Mouse (Mus musculus) midbrain, embryonic 10.5 days (tissue): ENCODE measurements at regions not wholly inside any gene's neighbourhood (a gene's known extent, or its start where the extent isn't known, plus 50 kb on each side); places are given as distances from the start of the nearest gene placed in this dataset.

Source experiments
- DNase-seq: peaks from one replicate; pipeline ENCODE4 v3.0.0-alpha.2; 2017; ENCODE audit warnings: low spot score
- H3K27ac ChIP-seq: fragments of 300-500 bp; sonication (generic); replicated peaks from 2 replicates; pipeline ENCODE4 v1.5.1; 2016; ENCODE audit warnings: mild to moderate bottlenecking
- H3K27me3 ChIP-seq: fragments of 300-500 bp; sonication (generic); 2 replicates; pipeline ENCODE4 v1.6.1; 2016; ENCODE audit warnings: low read depth, mild to moderate bottlenecking; ENCODE audit not compliant: poor library complexity, severe bottlenecking
- H3K36me3 ChIP-seq: fragments of 300-500 bp; sonication (generic); 2 replicates; pipeline ENCODE4 v1.6.1; 2016; ENCODE audit warnings: mild to moderate bottlenecking, moderate library complexity
- H3K4me1 ChIP-seq: fragments of 300-500 bp; sonication (generic); 2 replicates; pipeline ENCODE4 v1.6.1; 2016
- H3K4me3 ChIP-seq: fragments of 300-500 bp; sonication (generic); 2 replicates; pipeline ENCODE4 v1.5.1; 2016; ENCODE audit warnings: mild to moderate bottlenecking, moderate library complexity
- H3K9me3 ChIP-seq: fragments of 300-500 bp; sonication (generic); replicated peaks from 2 replicates; pipeline ENCODE4 v1.6.1; 2016; ENCODE audit warnings: mild to moderate bottlenecking
- WGBS: fragments of 180-500 bp; shearing (Covaris S2); methylation state at CpG from one replicate; pipeline ENCODE4 v1.1.7; 2016; 5-methylcytosine and 5-hydroxymethylcytosine counted together

DNA sequence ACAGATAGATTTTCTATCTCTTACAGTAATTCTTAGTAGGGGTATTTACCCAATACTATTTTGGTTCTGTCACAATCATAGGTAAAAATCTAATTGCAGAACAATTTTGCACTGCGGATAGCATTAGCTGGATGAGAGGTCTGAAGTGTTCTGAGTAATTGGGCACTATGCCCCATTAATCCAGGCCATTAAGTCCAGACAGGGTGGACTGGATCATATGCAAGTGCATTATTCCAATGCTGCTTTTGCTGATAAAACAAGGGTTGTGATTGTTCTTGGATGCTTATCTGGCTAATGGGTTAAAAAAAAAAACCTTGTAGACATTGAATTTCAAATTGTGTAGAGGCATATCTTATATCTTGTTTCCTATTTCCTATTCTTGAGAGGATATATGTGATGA is 1732.6 kb upstream of the Gm6569 start:
- Histone ChIP-seq H3K4me1 (peaks cover 12% of the 10 kb centered on the region), H3K36me3 (no peaks in the 10 kb centered on the region), H3K9me3 (no peaks in the 10 kb centered on the region), H3K27ac (no peak overlapping the region), H3K27me3 (no peaks in the 10 kb centered on the region), H3K4me3 (no peak overlapping the region)
- DNase-seq, result no peak
- WGBS, result 96% methylated on average over 1 of the region's 1 CpGs

DNA sequence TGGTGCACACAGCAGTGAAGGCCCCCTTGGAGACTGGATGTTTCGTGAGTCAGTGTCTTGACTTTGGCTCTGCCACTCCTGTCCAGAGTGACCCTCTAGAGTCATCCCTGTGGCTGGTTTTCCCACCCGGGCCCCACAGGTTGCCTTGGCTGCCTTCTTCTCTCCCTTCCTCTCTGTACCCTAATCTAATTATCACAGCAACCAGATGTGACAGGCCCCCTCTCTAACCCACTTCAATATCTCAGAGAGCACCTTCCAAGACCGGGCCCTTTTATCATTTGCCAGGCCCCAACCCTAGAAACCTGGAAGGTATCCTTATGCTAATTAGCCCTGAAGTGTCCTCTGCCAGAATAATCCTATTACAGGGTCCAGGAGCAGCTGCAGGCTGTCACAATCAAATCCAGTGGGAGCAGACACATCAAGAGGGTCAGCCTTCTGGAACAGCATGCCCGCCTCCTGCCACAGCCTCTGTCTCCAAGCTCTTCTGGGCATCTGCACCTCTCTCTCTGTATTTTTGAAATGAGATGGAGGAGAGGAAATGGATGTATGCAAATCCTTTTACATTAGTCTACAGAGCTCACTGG is 1728.4 kb upstream of the Gm6569 start:
- no peaks in the 10 kb centered on the region for H3K9me3 ChIP-seq
- peak overlapping the region; percentile 33; the same call in 1 of the 2 replicates for H3K27ac ChIP-seq
- no peak overlapping the region for H3K4me3 ChIP-seq
- WGBS, result 45% methylated on average over 4 of the region's 4 CpGs
- peaks cover 12% of the 10 kb centered on the region for H3K4me1 ChIP-seq
- no peaks in the 10 kb centered on the region for H3K36me3 ChIP-seq
- no peaks in the 10 kb centered on the region for H3K27me3 ChIP-seq
- peak; percentile 37 for DNase-seq

DNA sequence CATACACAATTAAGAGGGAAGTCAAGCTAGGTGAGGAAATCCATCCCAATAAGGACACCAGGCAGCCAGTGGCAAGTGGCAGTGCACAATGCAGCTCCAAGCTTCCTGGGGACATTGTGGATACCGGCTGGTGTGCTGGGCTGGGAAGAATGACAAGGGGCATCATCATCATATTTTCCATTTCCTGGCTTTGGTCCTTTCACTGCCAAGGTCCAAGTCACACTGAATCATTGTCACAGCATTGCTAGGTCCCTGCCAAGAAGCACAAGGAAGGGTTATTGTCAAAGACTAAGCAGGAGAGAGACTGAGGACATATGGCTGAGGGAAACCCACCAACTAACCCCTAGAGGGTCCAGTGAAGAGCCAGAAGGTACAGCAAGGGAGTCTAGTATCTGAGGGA is 1723.8 kb upstream of the Gm6569 start:
- peaks cover 11% of the 10 kb centered on the region for H3K4me1 ChIP-seq
- H3K4me3 ChIP-seq, result no peak overlapping the region
- no peak for DNase-seq
- H3K36me3 ChIP-seq, result no peaks in the 10 kb centered on the region
- no peaks in the 10 kb centered on the region for H3K27me3 ChIP-seq
- no peak overlapping the region for H3K27ac ChIP-seq
- 88% methylated on average over 1 of the region's 1 CpGs for WGBS
- H3K9me3 ChIP-seq, result no peaks in the 10 kb centered on the region

DNA sequence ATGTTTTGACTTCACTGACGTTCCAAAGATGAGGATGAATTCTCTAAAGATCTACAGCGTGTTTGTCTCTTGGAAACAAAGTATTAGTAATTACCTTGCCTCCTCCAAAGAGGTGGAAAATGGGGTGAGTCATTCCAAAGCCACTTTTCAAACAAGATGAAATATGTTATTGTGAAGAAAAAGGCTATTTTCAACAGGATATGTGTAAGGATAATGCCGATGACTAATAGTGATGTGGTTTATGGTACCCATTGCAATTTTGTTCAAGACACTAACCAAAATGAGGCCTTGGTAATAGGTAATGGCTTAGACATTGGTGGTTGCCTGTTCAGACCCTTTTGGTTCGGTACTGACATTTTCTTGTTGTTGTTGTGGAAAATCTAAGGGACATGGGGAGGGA is 1717.6 kb upstream of the Gm6569 start:
- H3K36me3 ChIP-seq, result no peaks in the 10 kb centered on the region
- no peak overlapping the region for H3K4me3 ChIP-seq
- no peaks in the 10 kb centered on the region for H3K27me3 ChIP-seq
- 90% methylated on average over 4 of the region's 4 CpGs for whole genome bisulfite sequencing
- DNase-seq, result no peak
- H3K9me3 ChIP-seq, result no peaks in the 10 kb centered on the region; the same call in 1 of the 2 replicates
- H3K27ac ChIP-seq, result no peak overlapping the region
- no peaks in the 10 kb centered on the region for H3K4me1 ChIP-seq

DNA sequence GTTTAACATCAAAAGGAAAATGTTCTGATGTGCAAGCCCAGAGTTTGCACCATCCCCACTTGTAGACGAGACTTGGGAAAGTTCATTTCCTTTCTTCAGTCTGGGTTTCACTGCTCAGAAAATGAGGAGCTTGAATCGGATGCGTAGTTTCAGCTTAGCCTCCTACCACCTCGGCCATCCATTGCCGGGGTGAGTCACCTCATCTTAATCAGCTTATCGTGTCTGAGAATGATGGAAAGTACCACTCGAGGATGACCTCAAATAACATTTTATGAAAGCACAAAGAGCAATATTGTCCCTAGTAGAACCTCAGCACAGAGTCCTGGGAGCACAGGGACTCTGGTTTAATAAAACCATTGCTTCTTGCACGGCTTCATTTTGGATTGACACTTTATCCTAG is 1700.1 kb upstream of the Gm6569 start:
- H3K4me1 ChIP-seq, result no peaks in the 10 kb centered on the region
- H3K27ac ChIP-seq, result no peak overlapping the region
- no peaks in the 10 kb centered on the region for H3K27me3 ChIP-seq
- DNase-seq, result no peak
- H3K4me3 ChIP-seq, result no peak overlapping the region
- H3K36me3 ChIP-seq, result no peaks in the 10 kb centered on the region
- H3K9me3 ChIP-seq, result no peaks in the 10 kb centered on the region
- 83% methylated on average over 8 of the region's 8 CpGs for WGBS

DNA sequence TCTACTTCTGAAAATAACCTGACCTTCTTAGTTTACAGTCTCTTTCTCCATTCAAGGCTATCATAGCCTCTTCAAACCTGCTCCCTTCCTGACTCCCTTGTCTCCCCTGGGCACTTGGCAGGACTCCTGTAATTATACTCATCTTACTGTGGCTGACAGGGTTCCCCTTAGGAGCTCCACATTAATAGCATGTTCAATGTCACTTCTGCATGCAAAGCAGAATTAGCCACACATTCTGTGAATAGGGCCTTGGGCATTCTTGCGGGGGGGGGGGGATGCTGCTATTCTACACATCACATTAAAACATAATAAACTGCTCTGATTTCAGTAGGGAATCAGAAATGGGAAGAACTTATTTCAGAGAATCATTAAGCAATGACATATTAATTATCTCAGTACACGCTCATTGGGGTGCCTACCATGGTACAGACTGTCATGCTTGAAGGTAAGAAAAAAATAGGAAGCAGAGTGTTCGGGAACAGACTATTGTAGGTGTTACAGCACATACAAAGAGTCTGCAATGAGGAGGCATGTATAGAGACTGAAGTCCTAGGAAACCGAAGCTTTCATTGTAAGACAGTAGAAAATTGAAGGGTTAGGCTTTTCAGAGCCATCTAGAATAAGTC is 1698.3 kb upstream of the Gm6569 start:
- Histone ChIP-seq H3K4me1 (no peaks in the 10 kb centered on the region), H3K27ac (no peak overlapping the region), H3K27me3 (no peaks in the 10 kb centered on the region), H3K4me3 (no peak overlapping the region), H3K9me3 (no peaks in the 10 kb centered on the region), H3K36me3 (no peaks in the 10 kb centered on the region)
- no peak for DNase-seq
- WGBS, result 83% methylated on average over 4 of the region's 4 CpGs

DNA sequence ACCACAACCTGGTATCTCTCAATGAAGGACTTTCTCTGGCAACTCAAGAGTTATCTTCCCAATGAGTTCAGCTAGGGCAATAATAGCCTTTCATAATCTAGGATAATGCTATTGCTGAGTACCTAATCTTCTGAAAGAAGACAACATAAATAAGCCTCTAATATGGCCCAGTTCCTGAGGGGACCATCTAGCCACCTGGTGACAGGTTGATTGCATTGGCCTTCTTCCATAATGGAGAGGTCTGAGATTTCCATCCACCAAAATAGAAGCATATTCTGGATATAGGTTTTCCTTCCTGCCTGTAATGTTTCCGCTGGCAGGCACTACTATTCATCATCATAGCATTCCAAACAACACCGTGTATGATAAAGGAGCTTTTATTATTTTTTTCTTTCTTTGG is 1694.2 kb upstream of the Gm6569 start:
- no peaks in the 10 kb centered on the region for H3K27me3 ChIP-seq
- H3K9me3 ChIP-seq, result no peaks in the 10 kb centered on the region
- no peak for DNase-seq
- no peak overlapping the region for H3K4me3 ChIP-seq
- no peaks in the 10 kb centered on the region for H3K4me1 ChIP-seq
- no peak overlapping the region for H3K27ac ChIP-seq
- 94% methylated on average over 2 of the region's 2 CpGs for WGBS
- no peaks in the 10 kb centered on the region for H3K36me3 ChIP-seq

DNA sequence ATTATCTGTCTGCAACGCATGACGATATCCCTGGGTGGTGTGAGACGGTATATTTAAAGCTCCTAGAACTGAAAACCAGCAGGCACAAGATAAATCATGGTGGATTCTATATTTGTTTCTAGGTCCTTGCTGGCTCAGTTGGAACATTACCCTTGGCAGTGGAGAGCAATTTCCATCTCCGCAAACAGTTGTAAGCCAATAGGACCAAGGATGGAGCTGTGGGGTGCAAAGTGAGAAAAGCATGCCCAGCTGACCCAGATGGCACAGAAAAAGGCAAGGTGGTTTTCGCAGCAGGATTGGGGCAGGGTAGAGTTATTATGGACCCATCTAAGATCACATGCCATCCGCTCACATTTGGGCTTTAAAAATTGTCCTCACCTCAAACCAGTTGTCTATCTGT is 1683.8 kb upstream of the Gm6569 start:
- no peak for DNase-seq
- no peak overlapping the region for H3K4me3 ChIP-seq
- H3K4me1 ChIP-seq, result no peaks in the 10 kb centered on the region
- H3K9me3 ChIP-seq, result no peaks in the 10 kb centered on the region
- H3K36me3 ChIP-seq, result no peaks in the 10 kb centered on the region
- no peak overlapping the region for H3K27ac ChIP-seq
- WGBS, result 96% methylated on average over 6 of the region's 6 CpGs
- no peaks in the 10 kb centered on the region for H3K27me3 ChIP-seq

DNA sequence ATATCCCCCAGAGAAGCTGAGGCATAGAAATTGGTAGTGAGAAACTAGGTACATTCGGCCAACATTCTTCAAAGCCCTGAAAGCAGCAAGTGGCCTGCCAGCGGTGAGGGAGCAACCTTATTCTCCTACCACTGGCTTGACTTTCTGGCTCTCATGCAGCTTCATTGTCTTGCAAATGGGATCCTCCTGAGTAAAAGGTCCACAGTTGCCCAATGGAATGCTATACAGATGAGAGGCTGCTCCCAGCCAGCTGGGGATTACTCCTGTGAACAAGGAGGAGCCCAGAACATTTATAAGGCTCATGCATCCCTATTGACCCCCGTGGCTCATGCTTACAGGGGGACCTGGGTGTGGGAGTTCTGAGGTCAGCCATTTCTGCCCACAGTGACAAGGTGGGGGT is 1675.9 kb upstream of the Gm6569 start:
- Histone ChIP-seq H3K36me3 (no peaks in the 10 kb centered on the region), H3K4me3 (no peak overlapping the region), H3K27me3 (no peaks in the 10 kb centered on the region), H3K4me1 (no peaks in the 10 kb centered on the region), H3K27ac (no peak overlapping the region), H3K9me3 (no peaks in the 10 kb centered on the region)
- DNase-seq, result no peak
- 57% methylated on average over 3 of the region's 3 CpGs for WGBS

DNA sequence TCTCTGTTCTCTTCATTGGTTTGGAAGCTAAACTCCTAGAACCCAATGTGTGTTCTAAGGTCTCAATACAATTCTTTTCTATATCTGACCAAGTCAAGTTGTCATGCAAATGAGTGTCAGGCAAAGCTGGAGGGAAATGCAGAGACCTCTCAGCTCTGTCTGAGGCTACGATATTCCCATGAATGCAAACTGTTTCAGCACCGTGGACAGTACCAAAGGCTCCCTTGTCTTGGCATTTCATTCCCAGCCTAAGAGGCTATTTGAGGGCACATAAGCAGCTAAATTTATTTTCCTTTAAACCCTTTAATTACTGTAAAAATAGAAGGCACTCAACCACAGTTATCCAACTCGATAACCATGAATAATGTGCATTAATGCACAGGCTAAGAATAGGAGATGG is 1633.5 kb upstream of the Gm6569 start:
- Histone ChIP-seq H3K4me3 (no peak overlapping the region), H3K27me3 (no peaks in the 10 kb centered on the region), H3K9me3 (no peaks in the 10 kb centered on the region), H3K36me3 (no peaks in the 10 kb centered on the region), H3K4me1 (no peaks in the 10 kb centered on the region), H3K27ac (no peak overlapping the region)
- WGBS, result 29% methylated on average over 3 of the region's 3 CpGs
- peak; percentile 14 for DNase-seq

DNA sequence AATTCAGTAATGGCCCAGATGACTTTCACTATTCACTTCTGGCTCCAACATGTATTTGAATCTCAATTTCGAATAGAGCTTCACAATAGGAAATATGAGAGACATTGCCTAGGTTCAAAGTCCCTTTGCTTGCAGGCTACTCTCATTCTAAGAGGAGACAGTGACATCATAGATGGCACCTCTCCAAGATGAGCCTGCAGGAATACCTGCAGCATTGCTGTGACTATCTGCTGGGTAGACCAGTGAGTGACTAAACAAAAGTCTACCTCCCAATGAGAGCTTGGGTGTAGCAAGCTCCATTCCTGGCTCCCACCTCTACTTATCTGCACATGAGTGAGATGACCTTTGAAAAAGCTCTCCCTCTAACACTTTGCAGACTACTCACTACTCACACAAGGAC is 1632.6 kb upstream of the Gm6569 start:
- Histone ChIP-seq H3K4me3 (no peak overlapping the region), H3K36me3 (no peaks in the 10 kb centered on the region), H3K27me3 (no peaks in the 10 kb centered on the region), H3K9me3 (no peaks in the 10 kb centered on the region), H3K4me1 (no peaks in the 10 kb centered on the region), H3K27ac (no peak overlapping the region)
- WGBS, result 52% methylated on average over 1 of the region's 1 CpGs
- no peak for DNase-seq

DNA sequence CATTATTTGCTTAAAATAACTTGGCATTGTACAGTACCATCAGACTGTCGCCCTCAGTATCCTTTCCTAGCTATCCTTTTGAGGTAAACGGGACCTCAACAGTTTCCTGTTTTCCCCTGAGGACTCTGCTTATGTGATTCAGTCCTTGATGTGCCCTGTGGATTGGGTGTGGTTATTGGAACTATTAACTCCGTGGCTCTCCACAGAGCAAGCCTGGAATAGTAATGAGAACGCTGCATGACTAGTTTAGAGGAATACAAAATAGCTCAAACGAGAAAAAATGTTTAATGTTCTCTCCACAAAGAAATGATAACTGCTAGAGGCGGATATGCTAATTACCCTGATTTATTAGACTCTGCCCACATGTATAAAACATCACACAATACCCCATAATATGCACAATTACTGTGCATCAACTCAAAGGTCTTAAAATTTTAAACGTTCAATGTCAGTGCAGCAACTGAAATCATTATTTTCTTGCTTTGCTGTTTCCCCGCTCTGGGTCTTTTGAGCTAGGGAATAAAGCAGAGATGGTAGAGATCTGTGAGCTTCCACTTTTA is 1629.0 kb upstream of the Gm6569 start:
- no peaks in the 10 kb centered on the region for H3K9me3 ChIP-seq
- H3K27me3 ChIP-seq, result no peaks in the 10 kb centered on the region
- no peaks in the 10 kb centered on the region for H3K36me3 ChIP-seq
- 83% methylated on average over 8 of the region's 8 CpGs for WGBS
- no peak for DNase-seq
- H3K4me1 ChIP-seq, result no peaks in the 10 kb centered on the region
- no peak overlapping the region for H3K4me3 ChIP-seq
- no peak overlapping the region for H3K27ac ChIP-seq

DNA sequence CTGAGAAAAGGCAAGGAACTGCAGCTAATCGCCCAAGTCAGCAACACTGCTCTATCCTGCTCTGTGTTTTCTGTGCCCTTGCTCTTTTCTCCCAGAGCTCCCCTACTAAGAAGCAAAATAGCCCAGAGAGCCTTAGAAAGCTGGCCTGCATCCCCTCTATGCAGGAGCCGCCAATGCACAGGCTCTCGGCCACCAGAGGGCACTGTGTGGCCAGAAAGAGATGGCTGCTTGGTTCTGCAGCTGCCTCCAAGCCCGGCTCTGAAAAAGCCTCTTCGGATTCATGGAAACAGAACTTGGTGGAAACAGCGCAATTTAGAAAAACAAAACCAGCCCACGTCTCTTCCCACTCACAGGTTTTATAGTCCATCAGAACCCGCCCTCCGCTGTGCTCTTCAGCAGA is 1628.4 kb upstream of the Gm6569 start:
- no peaks in the 10 kb centered on the region for H3K36me3 ChIP-seq
- 18% methylated on average over 9 of the region's 9 CpGs for WGBS
- no peaks in the 10 kb centered on the region for H3K4me1 ChIP-seq
- H3K27ac ChIP-seq, result no peak overlapping the region
- no peaks in the 10 kb centered on the region for H3K27me3 ChIP-seq
- no peaks in the 10 kb centered on the region for H3K9me3 ChIP-seq
- H3K4me3 ChIP-seq, result no peak overlapping the region
- peak; percentile 76 for DNase-seq
